Mouse (Mus musculus) forebrain, embryonic 15.5 days (tissue): ENCODE measurements around the gene Cyp26b1. TPM values are rescaled to one million over a fixed set of nuclear protein-coding genes. Genes with fewer than 3 reads are reported as not detected.

Source experiments
- ATAC-seq: fragments of 200-750 bp; cut with Nextera tagmentation; replicated peaks from 2 replicates; pipeline ENCODE4 v1.8.0; 2017; ENCODE audit warnings: mild to moderate bottlenecking, moderate TSS enrichment, moderate library complexity
- H3K27ac ChIP-seq: fragments of 300-500 bp; sonication (generic); replicated peaks from 2 replicates; pipeline ENCODE4 v1.5.1; 2015; ENCODE audit warnings: mild to moderate bottlenecking, inconsistent platforms
- H3K27me3 ChIP-seq: fragments of 300-500 bp; sonication (generic); 2 replicates; pipeline ENCODE4 v1.6.1; 2015; ENCODE audit warnings: inconsistent platforms
- H3K36me3 ChIP-seq: fragments of 300-500 bp; sonication (generic); 2 replicates; pipeline ENCODE4 v1.6.1; 2015; ENCODE audit warnings: mild to moderate bottlenecking, inconsistent platforms
- H3K4me1 ChIP-seq: fragments of 300-500 bp; sonication (generic); 2 replicates; pipeline ENCODE4 v1.6.1; 2015; ENCODE audit warnings: inconsistent platforms
- H3K4me2 ChIP-seq: fragments of 300-500 bp; sonication (generic); replicated peaks from 2 replicates; pipeline ENCODE4 v1.6.1; 2015; ENCODE audit warnings: mild to moderate bottlenecking, inconsistent platforms
- H3K4me3 ChIP-seq: fragments of 300-500 bp; sonication (generic); 2 replicates; pipeline ENCODE4 v1.5.1; 2015; ENCODE audit warnings: mild to moderate bottlenecking, inconsistent platforms
- H3K9ac ChIP-seq: fragments of 300-500 bp; sonication (generic); replicated peaks from 2 replicates; pipeline ENCODE4 v1.6.1; 2015; ENCODE audit warnings: mild to moderate bottlenecking, inconsistent platforms
- H3K9me3 ChIP-seq: fragments of 300-500 bp; sonication (generic); 2 replicates; pipeline ENCODE4 v1.6.1; 2016; ENCODE audit warnings: inconsistent platforms
- WGBS: fragments of 180-500 bp; shearing (Covaris S2); methylation state at CpG from one replicate; pipeline ENCODE4 v1.1.7; 2015; ENCODE audit warnings: mixed read lengths; 5-methylcytosine and 5-hydroxymethylcytosine counted together
- polyA plus RNA-seq: library from polyadenylated mRNA; unstranded; fragments of >200 nt; fragmentation: Nextera tagmentation; extraction: Ambion mirVana; gene quantifications from 2 replicates; pipeline ENCODE4 v1.2.1, GENCODE M21; 2015

Cyp26b1 gene
- polyA plus RNA-seq: 2.9 and 5.1 TPM in 2 replicates

DNA sequence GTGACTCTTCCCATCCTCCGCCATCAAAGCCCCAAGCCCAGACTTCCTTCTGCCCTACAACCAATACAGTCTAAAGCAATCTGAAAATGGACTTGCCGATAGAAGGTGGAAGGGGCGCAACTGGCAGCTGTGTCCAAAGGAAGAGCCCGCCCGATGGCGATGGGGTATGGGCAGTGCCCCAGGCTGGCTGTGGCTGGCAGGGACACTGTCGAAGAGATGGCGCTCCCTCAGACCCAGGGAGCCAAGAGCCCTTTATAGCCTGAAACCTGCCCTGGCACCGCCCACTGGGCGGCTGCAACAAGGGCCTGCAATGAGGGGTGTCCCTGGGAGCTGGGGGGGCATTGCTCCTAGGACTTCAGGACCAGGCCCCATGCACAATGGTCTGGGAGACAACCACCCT lies at the start of gene Cyp26b1:
Gene Cyp26b1, minus strand, starts transcription at position 216 of the 400 bp plus-strand sequence.
- Histone ChIP-seq H3K9ac (no peak within 1 kb of the TSS), H3K36me3 (no peaks in the 10 kb centered on the region), H3K27ac (no peak within 1 kb of the TSS), H3K27me3 (peaks cover 24% of the 10 kb centered on the region), H3K4me1 (peaks cover 22% of the 10 kb centered on the region), H3K4me2 (no peak within 1 kb of the TSS), H3K4me3 (no peak within 1 kb of the TSS), H3K9me3 (no peaks in the 10 kb centered on the region)
- WGBS: 72% methylated on average over 10 of the region's 10 CpGs
- ATAC-seq: no peak

DNA sequence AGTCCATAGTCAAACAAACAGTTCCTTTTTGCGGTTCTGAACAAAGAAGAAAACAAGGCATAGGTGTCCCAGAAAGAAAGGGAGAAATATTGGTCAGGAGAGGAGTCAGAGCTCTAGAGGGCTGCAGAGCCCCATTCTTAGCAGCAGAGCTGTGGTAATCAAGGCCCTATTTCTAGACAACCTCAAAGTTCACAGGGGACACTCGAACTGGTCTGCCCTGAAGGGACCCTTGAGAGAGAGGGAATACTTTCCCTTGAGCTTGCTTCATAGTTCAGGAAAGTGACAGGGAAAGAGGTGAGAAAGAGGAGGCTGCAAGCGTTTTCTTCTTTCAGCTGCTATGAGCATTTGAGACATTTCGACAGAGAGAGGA lies 47.3 kb upstream of the Cyp26b1 start:
- H3K9me3 ChIP-seq: no peaks in the 10 kb centered on the region
- H3K4me2 ChIP-seq: no peak overlapping the region
- no peaks in the 10 kb centered on the region for H3K27me3 ChIP-seq
- 0 out of 2 replicates have a peak, but pooled peaks cover 2% of the 10 kb centered on the region for H3K4me1 ChIP-seq
- H3K9ac ChIP-seq: no peak overlapping the region
- H3K36me3 ChIP-seq: no peaks in the 10 kb centered on the region
- H3K4me3 ChIP-seq: no peak overlapping the region
- H3K27ac ChIP-seq: no peak overlapping the region
- 91% methylated on average over 4 of the region's 4 CpGs for WGBS
- ATAC-seq: no peak

DNA sequence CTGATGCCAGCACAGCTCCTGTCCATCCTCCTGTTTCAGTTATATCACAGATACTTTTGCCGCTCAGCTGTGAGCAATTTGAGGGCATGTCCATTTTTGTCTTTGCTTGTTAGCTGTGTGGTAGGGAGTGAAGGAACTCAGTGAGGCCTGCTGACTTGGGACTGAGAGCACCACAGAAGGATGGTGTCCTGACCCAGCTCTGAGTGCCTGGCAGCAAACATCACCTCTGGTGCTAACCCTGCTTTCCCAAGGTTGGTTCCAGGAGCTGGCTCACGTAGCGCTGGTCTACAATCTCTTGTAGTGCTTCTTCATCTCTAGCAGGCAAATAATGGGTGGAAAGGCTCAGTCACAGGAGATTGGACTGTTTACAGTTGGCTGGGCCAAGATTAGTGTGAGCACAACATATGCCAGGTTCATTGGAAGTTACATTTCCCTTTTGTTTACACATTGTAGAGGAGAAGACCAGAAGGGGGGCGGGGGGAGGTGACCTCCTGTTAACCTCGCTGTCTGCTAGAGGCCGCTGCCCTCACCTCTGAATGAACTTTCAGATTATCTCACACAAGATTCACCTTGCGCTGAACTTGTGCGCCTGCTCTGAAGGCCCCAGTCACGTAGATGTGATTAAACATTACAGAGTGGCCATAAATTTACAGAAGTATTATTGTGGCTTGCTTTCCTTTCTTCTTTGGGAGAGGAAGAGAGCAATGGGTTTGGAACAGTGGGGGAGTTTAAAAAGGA lies 46.8 kb upstream of the Cyp26b1 start:
- Histone ChIP-seq H3K27ac (no peak overlapping the region), H3K9me3 (no peaks in the 10 kb centered on the region), H3K4me2 (no peak overlapping the region), H3K4me1 (no peaks in the 10 kb centered on the region), H3K27me3 (no peaks in the 10 kb centered on the region), H3K4me3 (no peak overlapping the region), H3K36me3 (no peaks in the 10 kb centered on the region), H3K9ac (no peak overlapping the region)
- 81% methylated on average over 9 of the region's 9 CpGs for WGBS
- no peak for ATAC-seq

DNA sequence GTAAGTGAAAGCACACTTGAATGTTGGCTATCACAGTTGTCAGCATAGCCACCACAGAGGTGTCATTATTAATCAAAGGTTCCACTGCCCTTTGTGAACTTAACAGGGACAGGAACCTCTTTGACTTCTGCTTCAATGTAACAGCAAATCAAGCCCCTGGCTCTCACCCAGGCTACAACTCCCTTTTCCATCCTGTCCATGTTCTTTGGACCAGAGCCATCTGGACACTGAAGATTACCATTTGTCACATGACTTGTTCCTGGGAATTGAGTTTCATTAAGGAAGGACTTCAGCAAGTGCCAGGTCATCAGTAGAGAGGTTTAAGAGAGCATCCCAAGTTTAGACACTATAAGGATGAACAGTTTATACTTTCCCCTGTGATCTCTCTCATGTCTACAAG lies 44.5 kb upstream of the Cyp26b1 start:
- Histone ChIP-seq H3K36me3 (no peaks in the 10 kb centered on the region), H3K4me2 (no peak overlapping the region), H3K9me3 (no peaks in the 10 kb centered on the region), H3K4me1 (no peaks in the 10 kb centered on the region), H3K4me3 (no peak overlapping the region), H3K9ac (no peak overlapping the region), H3K27me3 (no peaks in the 10 kb centered on the region), H3K27ac (no peak overlapping the region)
- ATAC-seq: no peak

DNA sequence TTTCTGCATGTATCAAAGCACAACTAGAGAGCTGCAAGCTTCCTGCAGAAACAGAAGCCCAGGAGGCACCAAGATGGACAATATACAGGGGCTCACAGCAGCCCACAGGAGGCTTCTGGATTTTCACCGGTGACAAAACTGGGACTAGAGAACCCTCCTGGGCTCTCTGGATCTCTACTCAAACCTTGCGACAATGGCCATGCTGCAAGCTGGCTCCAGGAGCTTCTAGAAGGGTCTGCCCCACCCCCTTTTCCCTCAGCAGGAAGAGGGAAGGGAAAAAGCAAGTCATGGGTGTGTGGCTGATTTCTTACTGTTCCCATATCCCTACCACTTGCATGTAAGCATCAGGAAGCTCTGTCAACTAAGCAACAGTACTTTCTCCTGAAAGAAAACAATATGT lies 37.9 kb upstream of the Cyp26b1 start:
- H3K4me3 ChIP-seq: no peak overlapping the region
- H3K4me1 ChIP-seq: no peaks in the 10 kb centered on the region
- H3K4me2 ChIP-seq: no peak overlapping the region
- WGBS: 96% methylated on average over 2 of the region's 2 CpGs
- no peak for ATAC-seq
- H3K27ac ChIP-seq: no peak overlapping the region
- no peaks in the 10 kb centered on the region for H3K27me3 ChIP-seq
- H3K9me3 ChIP-seq: no peaks in the 10 kb centered on the region
- no peak overlapping the region for H3K9ac ChIP-seq
- H3K36me3 ChIP-seq: no peaks in the 10 kb centered on the region

DNA sequence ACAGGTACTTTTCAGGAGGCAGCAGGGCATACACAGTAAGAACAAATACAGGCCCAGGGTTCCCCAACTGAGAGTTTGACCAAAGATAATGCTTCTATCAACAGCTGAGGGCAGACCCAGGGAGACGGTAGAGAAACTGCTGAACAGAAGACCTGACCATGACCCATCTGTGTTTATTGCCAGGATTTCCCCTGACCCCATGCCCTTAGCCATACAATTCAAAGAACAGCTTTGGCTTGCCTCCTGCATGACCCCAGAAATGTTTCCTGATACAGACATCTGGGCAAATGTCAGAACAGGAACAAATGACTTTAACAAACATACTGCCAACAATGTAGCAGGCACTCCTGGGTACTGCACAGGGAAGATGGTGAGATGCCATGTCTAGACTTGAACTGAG lies 36.6 kb upstream of the Cyp26b1 start:
- Histone ChIP-seq H3K4me3 (no peak overlapping the region), H3K4me1 (no peaks in the 10 kb centered on the region), H3K27me3 (no peaks in the 10 kb centered on the region), H3K4me2 (no peak overlapping the region), H3K36me3 (no peaks in the 10 kb centered on the region), H3K9ac (no peak overlapping the region), H3K9me3 (no peaks in the 10 kb centered on the region), H3K27ac (no peak overlapping the region)
- 69% methylated on average over 1 of the region's 1 CpGs for WGBS
- no peak for ATAC-seq

DNA sequence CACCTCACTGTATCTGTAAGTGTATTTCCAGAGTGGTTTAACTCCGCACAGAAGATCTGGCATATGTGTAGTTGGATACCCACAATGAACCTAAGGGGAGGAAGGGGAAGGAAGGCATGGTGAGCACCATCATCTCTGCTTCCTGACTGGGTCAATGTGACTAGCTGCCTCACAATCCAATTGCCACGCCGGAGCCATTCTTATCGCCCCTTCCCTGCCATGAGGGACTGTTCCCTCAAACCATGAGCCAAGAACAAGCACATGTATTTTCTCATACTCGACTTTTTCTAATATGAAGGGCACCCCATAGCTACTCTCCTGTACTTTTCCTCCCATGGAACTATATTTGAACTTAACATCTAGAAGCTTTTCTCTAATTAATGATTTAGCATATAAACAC lies 35.1 kb upstream of the Cyp26b1 start:
- H3K9me3 ChIP-seq: no peaks in the 10 kb centered on the region
- no peak for ATAC-seq
- H3K36me3 ChIP-seq: no peaks in the 10 kb centered on the region
- H3K4me2 ChIP-seq: no peak overlapping the region
- H3K27ac ChIP-seq: no peak overlapping the region
- H3K4me1 ChIP-seq: no peaks in the 10 kb centered on the region
- no peaks in the 10 kb centered on the region for H3K27me3 ChIP-seq
- no peak overlapping the region for H3K9ac ChIP-seq
- no peak overlapping the region for H3K4me3 ChIP-seq
- WGBS: 95% methylated on average over 5 of the region's 5 CpGs

DNA sequence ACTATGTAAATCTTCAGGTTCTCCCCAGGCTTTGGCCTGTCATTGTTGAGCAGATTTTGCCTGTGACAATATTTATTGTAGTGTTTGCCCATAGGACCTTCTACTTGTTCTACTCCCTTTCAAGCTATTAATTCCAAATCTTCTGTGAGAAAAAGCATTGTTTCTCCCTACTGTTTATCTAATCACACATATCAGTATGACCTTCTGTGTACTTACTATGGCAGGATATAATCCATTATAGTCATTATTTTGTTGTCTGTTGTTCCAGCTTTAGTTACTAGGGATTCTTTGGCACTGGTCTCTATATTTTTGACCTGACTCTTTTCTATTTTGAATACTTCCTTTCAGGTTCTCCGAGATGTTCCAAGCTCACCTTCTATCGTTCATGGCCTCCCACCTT lies 32.7 kb upstream of the Cyp26b1 start:
- no peak overlapping the region for H3K4me3 ChIP-seq
- WGBS: 97% methylated on average over 2 of the region's 2 CpGs
- no peaks in the 10 kb centered on the region for H3K9me3 ChIP-seq
- H3K36me3 ChIP-seq: no peaks in the 10 kb centered on the region
- no peak for ATAC-seq
- no peaks in the 10 kb centered on the region for H3K4me1 ChIP-seq
- no peak overlapping the region for H3K9ac ChIP-seq
- H3K27me3 ChIP-seq: no peaks in the 10 kb centered on the region
- H3K4me2 ChIP-seq: no peak overlapping the region
- H3K27ac ChIP-seq: no peak overlapping the region

DNA sequence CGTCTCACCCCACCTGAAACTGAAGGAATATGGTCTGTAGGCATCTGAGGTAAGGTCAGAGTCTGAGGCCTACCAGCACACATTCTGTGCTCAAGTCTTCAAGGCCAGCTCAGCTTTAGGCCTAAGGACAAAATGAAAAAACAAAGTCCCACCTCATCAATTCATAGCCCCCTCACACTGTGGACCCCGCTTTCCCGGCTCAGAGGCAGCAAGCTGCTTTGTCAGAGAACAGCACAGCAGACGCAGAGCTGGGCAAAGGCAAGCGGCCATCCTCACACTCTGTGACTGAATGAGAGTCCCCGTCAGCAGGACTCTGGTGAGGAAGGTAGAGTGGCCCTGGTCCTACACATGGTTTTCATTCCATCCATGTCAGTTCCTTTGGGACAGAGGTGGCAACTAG lies 25.5 kb upstream of the Cyp26b1 start:
- H3K27me3 ChIP-seq: no peaks in the 10 kb centered on the region
- H3K9me3 ChIP-seq: no peaks in the 10 kb centered on the region
- H3K4me2 ChIP-seq: no peak overlapping the region
- no peaks in the 10 kb centered on the region for H3K4me1 ChIP-seq
- ATAC-seq: no peak
- no peak overlapping the region for H3K4me3 ChIP-seq
- H3K9ac ChIP-seq: no peak overlapping the region
- peaks cover 12% of the 10 kb centered on the region; the same call in 1 of the 2 replicates for H3K36me3 ChIP-seq
- 90% methylated on average over 6 of the region's 6 CpGs for WGBS
- no peak overlapping the region for H3K27ac ChIP-seq

DNA sequence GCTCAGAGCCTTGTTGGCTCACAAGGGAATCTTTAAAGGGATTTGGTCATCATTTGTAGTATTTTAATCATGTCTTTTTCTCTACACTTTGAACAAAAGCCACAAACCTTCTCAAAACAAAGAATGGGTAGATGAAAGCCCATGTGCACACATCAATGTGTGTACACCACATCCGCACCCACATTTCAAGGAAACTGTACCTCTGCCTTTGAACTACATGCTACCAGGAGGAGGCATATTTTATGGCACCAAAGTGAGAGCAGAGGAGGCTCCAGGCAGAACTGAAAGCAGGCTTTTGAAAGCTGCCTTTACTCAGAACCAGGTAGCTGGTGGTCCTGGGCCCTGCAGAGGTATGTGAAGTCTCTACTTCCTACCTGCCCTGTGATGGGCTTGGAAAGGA lies 23.3 kb upstream of the Cyp26b1 start:
- no peaks in the 10 kb centered on the region for H3K4me1 ChIP-seq
- ATAC-seq: no peak

DNA sequence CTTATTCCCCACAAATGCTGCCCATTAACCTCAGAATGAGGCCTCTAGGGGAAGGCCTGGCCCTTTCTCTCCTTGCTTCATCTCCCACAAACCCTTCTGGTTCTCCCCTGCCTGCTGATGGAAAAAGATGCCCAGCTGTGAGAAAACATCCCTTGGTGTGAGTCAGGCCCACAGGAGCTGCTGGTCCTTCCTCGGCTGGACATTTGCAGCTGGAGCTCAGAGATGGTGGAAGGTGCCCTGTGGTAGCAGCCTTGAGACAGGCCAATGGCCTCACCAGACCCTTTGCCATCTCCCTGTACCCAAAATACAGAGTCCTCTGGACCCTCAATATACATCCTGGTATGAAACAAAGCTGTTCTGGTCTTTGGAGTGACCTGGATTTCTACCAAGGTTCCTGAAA lies 22.9 kb upstream of the Cyp26b1 start:
- no peaks in the 10 kb centered on the region for H3K9me3 ChIP-seq
- H3K4me3 ChIP-seq: no peak overlapping the region
- H3K4me1 ChIP-seq: no peaks in the 10 kb centered on the region
- H3K27ac ChIP-seq: no peak overlapping the region
- H3K9ac ChIP-seq: no peak overlapping the region
- WGBS: 88% methylated on average over 1 of the region's 1 CpGs
- H3K36me3 ChIP-seq: peaks cover 12% of the 10 kb centered on the region; the same call in 1 of the 2 replicates
- no peak overlapping the region for H3K4me2 ChIP-seq
- H3K27me3 ChIP-seq: no peaks in the 10 kb centered on the region
- ATAC-seq: no peak

More for the DNA sequence above, 23.3 kb upstream of the Cyp26b1 start:
- no peak overlapping the region for H3K4me2 ChIP-seq
- no peaks in the 10 kb centered on the region for H3K27me3 ChIP-seq
- H3K9me3 ChIP-seq: no peaks in the 10 kb centered on the region
- no peak overlapping the region for H3K4me3 ChIP-seq
- H3K27ac ChIP-seq: no peak overlapping the region
- peaks cover 12% of the 10 kb centered on the region; the same call in 1 of the 2 replicates for H3K36me3 ChIP-seq
- 95% methylated on average over 1 of the region's 1 CpGs for WGBS
- no peak overlapping the region for H3K9ac ChIP-seq

DNA sequence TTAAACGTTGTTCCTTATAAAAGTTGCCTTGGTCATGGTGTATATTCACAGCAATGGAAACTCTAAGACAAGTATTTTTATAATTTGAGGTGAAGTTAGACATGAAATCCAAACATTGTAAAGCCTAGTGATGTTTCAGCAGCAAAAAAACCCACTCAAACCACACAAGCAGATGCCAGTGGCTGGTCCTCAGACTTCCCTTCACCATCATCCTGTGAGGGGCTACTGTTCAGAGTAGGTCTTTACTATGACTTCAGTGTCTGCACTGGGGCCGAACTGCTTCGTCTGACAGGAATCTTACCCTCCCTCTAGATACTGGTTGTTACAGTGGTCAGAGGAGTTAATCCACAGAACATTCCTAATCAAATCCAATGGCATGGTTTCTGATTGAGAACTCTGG lies 19.9 kb upstream of the Cyp26b1 start:
- H3K9ac ChIP-seq: no peak overlapping the region
- no peak for ATAC-seq
- WGBS: 84% methylated on average over 3 of the region's 3 CpGs
- no peaks in the 10 kb centered on the region for H3K27me3 ChIP-seq
- no peak overlapping the region for H3K27ac ChIP-seq
- H3K4me1 ChIP-seq: no peaks in the 10 kb centered on the region
- no peaks in the 10 kb centered on the region for H3K9me3 ChIP-seq
- H3K36me3 ChIP-seq: no peaks in the 10 kb centered on the region; the same call in 1 of the 2 replicates
- no peak overlapping the region for H3K4me2 ChIP-seq
- H3K4me3 ChIP-seq: no peak overlapping the region
